Mouse (Mus musculus) small intestine, adult 2 months (tissue): ENCODE results near the gene Lrrc28.

Source experiments
- CTCF ChIP-seq: fragments of 200-500 bp; IDR thresholded peaks from 2 replicates; pipeline ENCODE4 v1.5.1; 2012; ENCODE audit warnings: low read depth, mild to moderate bottlenecking, control low read depth, inconsistent platforms, low read length, moderate library complexity, mixed read lengths; ENCODE audit not compliant: insufficient replicate concordance, insufficient read length; ENCODE audit errors: extremely low read depth
- POLR2A ChIP-seq: fragments of 200-500 bp; IDR thresholded peaks from 2 replicates; pipeline ENCODE4 v1.6.1; 2012; ENCODE audit warnings: low read depth, mild to moderate bottlenecking, control low read depth, inconsistent platforms, low read length, moderate library complexity

DNA sequence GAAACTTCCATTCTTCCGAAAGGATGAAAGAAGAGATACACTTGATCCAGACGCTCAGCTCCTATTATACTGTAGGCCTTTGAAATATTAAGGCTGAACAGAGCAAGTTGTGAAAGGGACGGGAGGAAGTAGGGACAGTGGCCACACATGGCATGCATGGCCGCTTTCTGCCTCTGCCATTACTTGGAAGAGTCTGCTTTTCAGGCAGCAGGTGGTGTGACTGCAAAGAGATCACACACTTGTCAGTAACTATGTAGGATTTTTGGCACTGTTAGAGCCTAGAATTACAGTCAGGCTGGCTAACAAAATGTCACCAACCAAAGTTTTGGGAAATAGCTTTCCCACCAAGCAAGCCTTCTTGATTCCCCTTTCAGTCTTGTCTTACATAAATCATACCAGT, 131.4 kb downstream of the Lrrc28 start:
- TF ChIP-seq CTCF (no peak), POLR2A (no peak)
